Mouse (Mus musculus) liver, embryonic 14.5 days (tissue): ENCODE results near the gene Fam120c.

ENCODE experiments used
- CTCF ChIP-seq: IDR thresholded peaks from 2 replicates; pipeline ENCODE4 v1.5.1; 2016; ENCODE audit warnings: antibody characterized with exemption, low read depth, control low read depth
- EP300 ChIP-seq: IDR thresholded peaks from 2 replicates; pipeline ENCODE4 v1.6.1; 2016; ENCODE audit warnings: antibody characterized with exemption, low read depth

DNA sequence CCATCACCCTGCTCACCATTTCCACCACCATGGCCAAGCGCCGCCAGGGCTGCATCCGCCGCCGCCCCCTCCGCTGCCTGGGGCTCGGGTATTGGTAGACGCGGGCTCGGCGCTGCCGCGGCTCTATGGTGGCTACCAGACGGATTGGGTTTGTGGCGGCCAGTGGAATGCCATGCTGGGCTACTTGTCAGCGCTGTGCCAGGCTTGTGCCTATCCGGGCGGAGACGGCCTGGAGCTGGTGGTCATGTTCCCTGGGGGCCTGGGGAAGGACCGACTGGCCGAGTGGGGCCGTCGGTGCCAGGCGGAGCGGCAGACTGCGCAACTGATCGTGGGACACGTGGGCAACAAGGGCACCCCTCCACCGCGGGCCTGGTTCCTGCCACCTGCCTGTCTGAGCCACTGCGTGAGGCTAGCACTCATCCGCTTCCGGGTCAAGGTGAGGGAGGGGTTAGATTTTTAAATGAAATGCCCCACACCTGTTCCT lies 568 bp downstream of the Fam120c start:
- TF ChIP-seq CTCF: no peak
- no peak for TF ChIP-seq EP300
